Mouse (Mus musculus) limb, embryonic 14.5 days (tissue): ENCODE measurements at regions not wholly inside any gene's neighbourhood (a gene's known extent, or its start where the extent isn't known, plus 50 kb on each side); places are given as distances from the start of the nearest gene placed in this dataset.

Experiments
- ATAC-seq: fragments of 200-750 bp; cut with Nextera tagmentation; 2 replicates; pipeline ENCODE4 v1.8.0; 2017; ENCODE audit warnings: low read depth, moderate number of reproducible peaks, moderate TSS enrichment; ENCODE audit not compliant: low FRiP score
- DNase-seq: peaks from one replicate; pipeline ENCODE4 v3.0.0-alpha.2; 2015; ENCODE audit warnings: low spot score
- H3K27ac ChIP-seq: fragments of 300-500 bp; sonication (generic); replicated peaks from 2 replicates; pipeline ENCODE4 v1.5.1; 2014; ENCODE audit warnings: low read depth, mild to moderate bottlenecking, low read length, moderate library complexity, mixed read lengths
- H3K27me3 ChIP-seq: fragments of 300-500 bp; sonication (generic); 2 replicates; pipeline ENCODE4 v1.6.1; 2014; ENCODE audit warnings: low read length, mixed read lengths; ENCODE audit not compliant: control insufficient read depth, insufficient read depth
- H3K36me3 ChIP-seq: fragments of 300-500 bp; sonication (generic); 2 replicates; pipeline ENCODE4 v1.6.1; 2014; ENCODE audit warnings: mild to moderate bottlenecking, low read length, moderate library complexity, mixed read lengths; ENCODE audit not compliant: control insufficient read depth, insufficient read depth
- H3K4me1 ChIP-seq: fragments of 300-500 bp; sonication (generic); 2 replicates; pipeline ENCODE4 v1.6.1; 2014; ENCODE audit warnings: antibody characterized with exemption, low read length, mixed read lengths; ENCODE audit not compliant: control insufficient read depth, insufficient read depth
- H3K4me2 ChIP-seq: fragments of 300-500 bp; sonication (generic); replicated peaks from 2 replicates; pipeline ENCODE4 v1.6.1; 2014; ENCODE audit warnings: low read depth, mild to moderate bottlenecking, low read length, moderate library complexity; ENCODE audit not compliant: severe bottlenecking
- H3K4me3 ChIP-seq: fragments of 300-500 bp; sonication (generic); replicated peaks from 2 replicates; pipeline ENCODE4 v1.5.1; 2014; ENCODE audit warnings: low read length
- H3K9ac ChIP-seq: fragments of 300-500 bp; sonication (generic); 2 replicates; pipeline ENCODE4 v1.6.1; 2014; ENCODE audit warnings: mild to moderate bottlenecking, low read depth, low read length, moderate library complexity; ENCODE audit not compliant: severe bottlenecking
- H3K9me3 ChIP-seq: fragments of 300-500 bp; sonication (generic); 2 replicates; pipeline ENCODE4 v1.6.1; 2016; ENCODE audit warnings: low read length; ENCODE audit not compliant: control insufficient read depth
- POLR2A ChIP-seq: fragments of 200-500 bp; IDR thresholded peaks from 2 replicates; pipeline ENCODE4 v1.8.0; 2012; ENCODE audit warnings: inconsistent platforms, mild to moderate bottlenecking, moderate library complexity, borderline replicate concordance; ENCODE audit not compliant: insufficient read depth, insufficient read length; ENCODE audit errors: extremely low read depth
- WGBS: fragments of 180-500 bp; shearing (Covaris S2); extraction: QIAGEN DNeasy Blood & Tissue Kit; methylation state at CpG from one replicate; pipeline ENCODE4 v1.1.7; 2014; 5-methylcytosine and 5-hydroxymethylcytosine counted together

DNA sequence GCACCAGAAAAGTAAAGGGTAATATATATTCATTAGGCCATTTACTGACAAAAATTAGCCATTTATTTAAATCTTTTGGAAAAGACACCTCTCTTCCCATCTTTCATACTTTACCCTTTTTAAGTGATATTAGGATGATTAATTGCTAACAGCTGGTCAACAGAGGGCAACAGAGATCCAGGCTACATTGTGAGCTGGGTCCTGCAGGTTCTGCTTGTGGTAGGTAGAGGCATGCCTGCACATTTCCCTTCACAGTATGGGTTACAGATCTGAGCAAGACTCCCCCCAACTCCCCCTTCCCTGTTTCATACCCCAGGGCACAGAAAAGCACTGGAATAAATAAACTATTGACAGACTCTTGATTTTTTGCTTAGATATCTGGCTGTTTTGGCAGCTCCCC, 408.1 kb downstream of the Plod2 start:
- Histone ChIP-seq H3K4me2 (no peak overlapping the region), H3K4me1 (no peaks in the 10 kb centered on the region), H3K9ac (no peak overlapping the region), H3K4me3 (no peak overlapping the region), H3K27ac (no peak overlapping the region), H3K9me3 (no peaks in the 10 kb centered on the region), H3K27me3 (no peaks in the 10 kb centered on the region), H3K36me3 (no peaks in the 10 kb centered on the region)
- no peak for TF ChIP-seq POLR2A
- DNase-seq (no peak), ATAC-seq (no peak)

DNA sequence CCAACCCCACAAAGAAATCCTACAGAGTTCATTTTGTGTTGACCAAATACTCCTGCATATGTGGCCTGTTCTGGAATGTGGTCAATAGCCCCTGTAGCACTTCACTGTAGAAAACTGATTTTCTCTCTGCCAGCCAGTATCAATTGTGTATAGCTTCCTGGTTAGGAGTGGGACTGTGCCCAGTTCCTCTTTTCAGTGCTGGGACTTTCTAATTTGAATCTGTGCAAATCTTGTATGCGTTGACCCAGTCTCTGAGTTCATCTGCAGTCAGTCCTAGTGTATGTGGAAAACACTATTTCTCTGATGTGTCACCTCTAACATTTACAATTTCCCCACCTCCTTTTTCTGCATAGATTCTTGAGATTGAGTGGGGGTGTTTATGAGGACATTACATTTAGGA, 421.3 kb downstream of the Plod2 start:
- WGBS, result 82% methylated on average over 1 of the region's 1 CpGs
- Histone ChIP-seq H3K9me3 (no peaks in the 10 kb centered on the region), H3K4me3 (no peak overlapping the region), H3K4me2 (no peak overlapping the region), H3K9ac (no peak overlapping the region), H3K4me1 (no peaks in the 10 kb centered on the region), H3K27ac (no peak overlapping the region), H3K27me3 (no peaks in the 10 kb centered on the region), H3K36me3 (no peaks in the 10 kb centered on the region)
- ATAC-seq (no peak), DNase-seq (no peak)
- no peak for TF ChIP-seq POLR2A

DNA sequence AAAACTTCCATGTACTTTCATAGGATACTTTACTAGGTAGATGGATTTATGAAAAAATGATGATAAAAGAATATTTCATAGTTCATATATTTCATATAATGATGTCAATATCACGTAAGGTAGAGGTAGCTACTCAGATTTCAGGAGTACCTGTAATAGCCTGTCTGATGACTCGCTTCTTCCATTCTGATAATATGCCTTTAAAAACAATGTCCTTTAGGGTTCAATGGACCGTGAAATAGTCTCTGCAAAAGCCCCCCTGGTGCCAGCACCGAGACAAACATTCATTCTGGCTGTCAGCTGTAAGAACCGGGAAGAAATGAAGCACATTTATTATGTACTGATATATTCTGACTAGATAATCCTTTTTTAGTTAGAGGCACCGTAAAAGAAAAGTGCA, 449.7 kb downstream of the Plod2 start:
- Histone ChIP-seq H3K4me3 (no peak overlapping the region), H3K4me1 (no peaks in the 10 kb centered on the region), H3K9me3 (no peaks in the 10 kb centered on the region), H3K4me2 (no peak overlapping the region), H3K36me3 (no peaks in the 10 kb centered on the region), H3K9ac (no peak overlapping the region), H3K27ac (no peak overlapping the region), H3K27me3 (no peaks in the 10 kb centered on the region)
- ATAC-seq, result no peak
- no peak for TF ChIP-seq POLR2A
- DNase-seq, result no peak
- WGBS, result 45% methylated on average over 6 of the region's 6 CpGs

DNA sequence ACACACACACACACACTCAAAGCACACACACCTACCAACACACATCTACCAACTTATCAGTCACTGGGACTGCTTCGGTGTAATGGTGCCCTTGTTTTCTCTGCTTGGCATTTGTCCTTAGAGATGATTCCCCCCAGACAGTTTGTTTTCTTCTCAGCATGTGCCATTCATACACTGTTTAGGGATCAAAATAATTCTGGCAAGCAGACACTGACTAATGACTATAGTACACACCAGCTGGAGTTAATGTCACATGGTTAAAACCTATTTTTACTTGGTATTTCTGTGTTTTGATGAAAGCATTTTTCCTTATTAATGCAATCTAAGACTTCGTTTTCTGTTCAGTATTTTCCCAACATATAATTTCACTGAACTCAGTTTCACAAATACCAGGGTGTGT, 454.1 kb downstream of the Plod2 start:
- DNase-seq, result no peak
- no peak overlapping the region for H3K9ac ChIP-seq
- H3K27ac ChIP-seq, result no peak overlapping the region
- ATAC-seq, result no peak
- H3K4me2 ChIP-seq, result no peak overlapping the region
- no peaks in the 10 kb centered on the region for H3K27me3 ChIP-seq
- no peaks in the 10 kb centered on the region for H3K4me1 ChIP-seq
- TF ChIP-seq POLR2A, result no peak
- no peak overlapping the region for H3K4me3 ChIP-seq
- WGBS, result 87% methylated on average over 2 of the region's 2 CpGs
- H3K36me3 ChIP-seq, result no peaks in the 10 kb centered on the region
- H3K9me3 ChIP-seq, result no peaks in the 10 kb centered on the region

DNA sequence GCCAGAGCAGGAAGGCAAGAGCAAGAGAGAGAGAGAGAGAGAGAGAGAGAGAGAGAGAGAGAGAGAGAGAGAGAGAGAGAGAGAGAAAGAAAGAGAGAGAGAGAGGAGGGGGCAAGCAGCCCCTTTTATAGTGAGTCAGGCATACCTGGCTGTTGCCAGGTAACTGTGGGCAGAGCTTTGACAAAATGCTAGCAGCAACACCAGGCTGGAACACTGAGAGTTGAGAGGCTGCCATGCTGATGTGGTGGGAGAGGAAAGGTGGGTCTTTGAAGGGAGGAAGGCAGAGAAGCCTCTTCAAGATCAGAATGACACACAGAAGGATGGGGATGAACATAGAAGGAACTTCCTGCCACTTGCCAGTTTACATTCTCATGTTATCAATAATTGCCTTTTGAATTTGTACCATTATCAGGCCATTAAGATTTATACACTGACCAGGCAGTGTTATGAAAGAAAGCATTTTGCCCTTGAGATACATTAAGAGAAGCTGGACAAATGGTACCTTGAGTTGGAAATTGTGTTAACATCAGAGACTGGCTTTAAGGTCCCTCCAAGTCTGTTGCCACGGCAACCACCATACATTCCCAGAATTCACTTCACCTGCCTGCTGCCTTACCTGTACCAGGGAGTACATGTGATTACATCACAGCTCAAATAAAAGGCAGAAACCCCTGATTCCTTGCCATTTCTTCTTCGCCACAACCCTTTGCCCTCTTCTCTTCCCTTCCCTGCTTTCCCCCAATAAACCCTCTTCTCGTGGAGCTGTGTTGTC, 463.3 kb downstream of the Plod2 start:
- TF ChIP-seq POLR2A, result no peak
- WGBS, result 83% methylated on average over 3 of the region's 3 CpGs
- no peak overlapping the region for H3K4me3 ChIP-seq
- DNase-seq (no peak), ATAC-seq (no peak)
- H3K9ac ChIP-seq, result no peak overlapping the region
- no peak overlapping the region for H3K4me2 ChIP-seq
- H3K4me1 ChIP-seq, result no peaks in the 10 kb centered on the region
- H3K36me3 ChIP-seq, result no peaks in the 10 kb centered on the region
- no peak overlapping the region for H3K27ac ChIP-seq
- H3K27me3 ChIP-seq, result no peaks in the 10 kb centered on the region
- H3K9me3 ChIP-seq, result no peaks in the 10 kb centered on the region
